Mouse (Mus musculus) heart, adult 2 months (tissue): ENCODE results near the gene Rnf187.
A peak's percentile ranks its signal among the peaks of the same experiment; 100 is the strongest.

Experiments
- CTCF ChIP-seq: fragments of 200-600 bp; IDR thresholded peaks from 2 replicates; pipeline ENCODE4 v1.8.1; 2022; ENCODE audit warnings: antibody characterized with exemption, mild to moderate bottlenecking, moderate library complexity
- EP300 ChIP-seq: fragments of 200-500 bp; IDR thresholded peaks from 2 replicates; pipeline ENCODE4 v1.6.1; 2011; ENCODE audit warnings: low read depth, low read length, control low read depth; ENCODE audit not compliant: insufficient read depth
- POLR2A ChIP-seq: fragments of 200-500 bp; IDR thresholded peaks from 2 replicates; pipeline ENCODE4 v1.6.1; 2011; ENCODE audit warnings: mild to moderate bottlenecking, low read depth, low read length, control low read depth; ENCODE audit not compliant: insufficient read depth

DNA sequence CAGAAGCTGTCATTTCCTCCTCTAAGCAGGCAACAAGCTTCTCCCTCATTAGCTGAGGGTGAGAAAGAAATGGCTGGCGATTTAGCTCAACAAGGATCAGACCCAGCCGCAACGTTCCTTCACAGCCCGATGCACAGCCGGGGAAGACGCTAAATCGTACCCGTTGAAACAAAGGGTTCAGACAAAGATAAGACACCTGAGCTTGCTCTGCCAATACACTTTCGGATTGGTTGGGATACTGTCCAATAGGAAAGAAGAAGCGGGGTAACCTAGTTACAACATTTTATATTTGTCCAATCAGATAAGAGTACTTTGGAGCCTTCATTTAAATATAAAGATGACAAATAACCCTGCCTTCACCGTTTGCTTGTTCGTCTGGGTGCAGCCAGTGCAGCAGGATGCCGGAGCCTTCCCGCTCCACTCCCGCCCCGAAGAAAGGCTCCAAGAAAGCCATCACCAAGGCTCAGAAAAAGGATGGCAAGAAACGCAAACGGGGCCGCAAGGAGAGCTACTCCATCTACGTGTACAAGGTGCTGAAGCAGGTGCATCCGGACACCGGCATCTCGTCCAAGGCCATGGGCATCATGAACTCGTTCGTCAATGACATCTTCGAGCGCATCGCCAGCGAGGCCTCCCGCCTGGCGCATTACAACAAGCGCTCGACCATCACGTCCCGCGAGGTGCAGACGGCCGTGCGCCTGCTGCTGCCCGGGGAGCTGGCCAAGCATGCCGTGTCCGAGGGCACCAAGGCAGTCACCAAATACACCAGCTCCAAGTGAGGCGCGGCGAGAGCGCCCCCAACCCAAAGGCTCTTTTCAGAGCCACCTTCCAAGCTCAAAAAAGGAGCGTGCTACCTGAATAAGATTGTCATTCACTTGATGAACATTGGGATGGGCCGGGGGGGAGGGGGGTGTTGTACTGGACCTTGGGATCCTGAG lies 10.1 kb upstream of the Rnf187 start, which contains the start of gene Hist3h2ba:
- no peak for TF ChIP-seq CTCF
- TF ChIP-seq POLR2A: peak; percentile 79
- no peak for TF ChIP-seq EP300
